11 mouse cellular contexts compared by ENCODE assay signal in genomic region chr12:100711116-100711691, GRCm38 (mm10). TPM values are rescaled to one million over a fixed set of nuclear protein-coding genes. Genes with fewer than 3 reads are reported as not detected.
A peak's percentile ranks its signal among the peaks of the same experiment; 100 is the strongest.
DNase-seq lines count a peak whose midpoint lies in the region; ATAC-seq and TF ChIP-seq lines count a peak whose summit lies in the region.
"Had no signal": no experiment of that assay in that cellular context is flagged by ENCODE, and none has a peak within 500 bp of the region (broad histone marks: within the 10 kb centered on the region; RNA-seq: fewer than 3 reads in every experiment).

No protein-coding gene starts in this region.

- no peak overlapping the region for H3K9ac ChIP-seq in heart, embryonic 11.5 days (ENCODE audit: low read depth, low read length)
- no peak overlapping the region for H3K9ac ChIP-seq in lung, embryonic 14.5 days
- H3K9ac ChIP-seq: forebrain, embryonic 12.5 days; liver, embryonic 15.5 days; midbrain, embryonic 12.5 days had no signal

- no peaks in the 10 kb centered on the region for H3K9me3 ChIP-seq in heart, embryonic 11.5 days (replicated peaks; ENCODE audit: control insufficient read depth, low read length)
- no peaks in the 10 kb centered on the region for H3K9me3 ChIP-seq in lung, embryonic 14.5 days (ENCODE audit: low read depth, low read length)
- H3K9me3 ChIP-seq: forebrain, embryonic 12.5 days; liver, embryonic 15.5 days; midbrain, embryonic 12.5 days had no signal

- WGBS in heart, embryonic 11.5 days (ENCODE audit: insufficient replicate concordance), result 72% methylated on average over 10 of the region's 10 CpGs
- WGBS in lung, embryonic 14.5 days, result 55% methylated on average over 10 of the region's 10 CpGs

- H3K4me1 ChIP-seq in heart, embryonic 11.5 days (ENCODE audit: control insufficient read depth, insufficient read depth, low read length), result peaks cover 8% of the 10 kb centered on the region; the same call in 1 of the 2 replicates
- H3K4me1 ChIP-seq in lung, embryonic 14.5 days (ENCODE audit: insufficient read depth), result no peaks in the 10 kb centered on the region
- H3K4me1 ChIP-seq: forebrain, embryonic 12.5 days; midbrain, embryonic 12.5 days had no signal

- H3K27me3 ChIP-seq in heart, embryonic 11.5 days (ENCODE audit: control insufficient read depth, insufficient read depth, low read length), result no peaks in the 10 kb centered on the region
- H3K27me3 ChIP-seq in lung, embryonic 14.5 days (ENCODE audit: insufficient read depth, low read length), result no peaks in the 10 kb centered on the region
- H3K27me3 ChIP-seq: forebrain, embryonic 12.5 days; liver, embryonic 15.5 days; midbrain, embryonic 12.5 days had no signal

- no peak for ATAC-seq in heart, embryonic 11.5 days (replicated peaks; ENCODE audit: insufficient number of reproducible peaks, low FRiP score, low TSS enrichment)
- no peak for ATAC-seq in lung, embryonic 14.5 days (ENCODE audit: insufficient read depth)
- peak; percentile 18 to 33; a peak in 2 of 4 replicates for ATAC-seq in hematopoietic stem cell, adult 5-6 weeks (replicated peaks in 1 of 2; ENCODE audit: insufficient read depth in 1 of 2, low FRiP score in 2 of 2, low TSS enrichment in 1 of 2, low read depth in 1 of 2, poor library complexity in 2 of 2, severe bottlenecking in 2 of 2)

- DNase-seq in heart, adult 18-20 months, result peak; percentile 17 to 29
- DNase-seq in lung, embryonic 14.5 days, result peak; percentile 9
- no peak for DNase-seq in lung, postnatal 10 days
- peak; percentile 63 for DNase-seq in thymus, postnatal 14 days
- no peak for DNase-seq in adrenal gland, postnatal 14 days
- no peak for DNase-seq in urinary bladder, adult 18-20 months (ENCODE audit: low spot score in 2 of 2)

- no peak overlapping the region for H3K4me3 ChIP-seq in heart, embryonic 11.5 days (ENCODE audit: low read depth, low read length)
- no peak overlapping the region for H3K4me3 ChIP-seq in lung, embryonic 14.5 days (ENCODE audit: low read depth, low read length)
- H3K4me3 ChIP-seq: forebrain, embryonic 12.5 days; liver, embryonic 15.5 days; midbrain, embryonic 12.5 days had no signal

- TF ChIP-seq CTCF in lung, embryonic 14.5 days (IDR thresholded peaks at IDR 0.05; ENCODE audit: low read depth), result no peak

- no peak overlapping the region for H3K4me2 ChIP-seq in heart, embryonic 11.5 days
- no peak overlapping the region for H3K4me2 ChIP-seq in lung, embryonic 14.5 days
- H3K4me2 ChIP-seq: forebrain, embryonic 12.5 days; liver, embryonic 15.5 days; midbrain, embryonic 12.5 days had no signal

- H3K27ac ChIP-seq in heart, embryonic 11.5 days (ENCODE audit: low read depth, low read length), result no peak overlapping the region
- no peak overlapping the region for H3K27ac ChIP-seq in lung, embryonic 14.5 days (ENCODE audit: low read depth)
- H3K27ac ChIP-seq: forebrain, embryonic 12.5 days; liver, embryonic 15.5 days; midbrain, embryonic 12.5 days had no signal

- H3K36me3 ChIP-seq in heart, embryonic 11.5 days (ENCODE audit: control insufficient read depth, insufficient read depth, low read length), result no peaks in the 10 kb centered on the region
- H3K36me3 ChIP-seq in lung, embryonic 14.5 days (ENCODE audit: insufficient read depth), result no peaks in the 10 kb centered on the region
- H3K36me3 ChIP-seq: forebrain, embryonic 12.5 days; liver, embryonic 15.5 days; midbrain, embryonic 12.5 days had no signal

RNA-seq across cellular contexts. Expression of gene Rps6ka5, which starts 15.6 kb away (rescaled TPM):
- 10 to 100 TPM; 10.2 to 11.3 TPM for total RNA-seq in heart, adult 18-20 months (2021)
- polyA plus RNA-seq in heart, embryonic 11.5 days (2014; fragmentation: Nextera tagmentation; extraction: Ambion mirVana), result 4.7 and 6.1 TPM in 2 replicates
- polyA plus RNA-seq in lung, embryonic 14.5 days (2014; fragmentation: Nextera tagmentation; extraction: Ambion mirVana), result 4.5 and 4.9 TPM in 2 replicates
- 67.8 and 70.4 TPM in 2 replicates for total RNA-seq in hematopoietic stem cell, adult 5-6 weeks (2017)
- total RNA-seq in adrenal gland, postnatal 14 days (2021), result 11.2 and 12.6 TPM in 2 replicates

Comparison
In these comparisons a context has a peak if more than half of its experiments do, and no peak if none do; other contexts are left out.
1. DNase-seq: peak in heart, adult 18-20 months (2 of 2), lung, embryonic 14.5 days (single experiment) and thymus, postnatal 14 days (single experiment); none in lung, postnatal 10 days (single experiment), adrenal gland, postnatal 14 days (single experiment) and urinary bladder, adult 18-20 months (0 of 2).
2. ATAC-seq: peak in hematopoietic stem cell, adult 5-6 weeks (2 of 2); none in heart, embryonic 11.5 days (single experiment) and lung, embryonic 14.5 days (single experiment).